Mouse (Mus musculus) spleen, adult 2 months (tissue): ENCODE measurements at regions not wholly inside any gene's neighbourhood (a gene's known extent, or its start where the extent isn't known, plus 50 kb on each side); places are given as distances from the start of the nearest gene placed in this dataset.

Experiments
- DNase-seq, 2 experiments: peaks; one replicate each; pipeline versions ENCODE4 v3.0.0 to v3.0.0-alpha.2; 2012 to 2021; ENCODE audit warnings: low spot score in 2 of 2, low read depth in 1 of 2
- H3K27ac ChIP-seq: fragments of 200-500 bp; 2 replicates; pipeline ENCODE4 v1.5.1; 2012; ENCODE audit warnings: low read length, inconsistent platforms; ENCODE audit not compliant: insufficient read depth
- H3K27me3 ChIP-seq: fragments of 200-500 bp; 2 replicates; pipeline ENCODE4 v1.6.1; 2012; ENCODE audit warnings: mild to moderate bottlenecking, moderate library complexity, low read length, inconsistent platforms; ENCODE audit not compliant: control insufficient read depth, insufficient read depth
- H3K36me3 ChIP-seq: fragments of 200-500 bp; 2 replicates; pipeline ENCODE4 v1.6.1; 2012; ENCODE audit warnings: mild to moderate bottlenecking, low read length, inconsistent platforms; ENCODE audit not compliant: control insufficient read depth, insufficient read depth
- H3K4me1 ChIP-seq: fragments of 200-500 bp; 2 replicates; pipeline ENCODE4 v1.6.1; 2011; ENCODE audit warnings: inconsistent platforms; ENCODE audit not compliant: control insufficient read depth, insufficient read depth, insufficient read length
- H3K4me3 ChIP-seq: fragments of 200-500 bp; 2 replicates; pipeline ENCODE4 v1.5.1; 2011; ENCODE audit warnings: mild to moderate bottlenecking, inconsistent platforms; ENCODE audit not compliant: insufficient read depth, insufficient read length; ENCODE audit errors: extremely low read depth
- CTCF ChIP-seq: fragments of 200-500 bp; IDR thresholded peaks from 2 replicates; pipeline ENCODE4 v1.5.1; 2011; ENCODE audit warnings: mild to moderate bottlenecking, inconsistent platforms; ENCODE audit not compliant: insufficient read depth, insufficient read length, insufficient replicate concordance; ENCODE audit errors: extremely low read depth
- POLR2A ChIP-seq: fragments of 200-500 bp; IDR thresholded peaks from 2 replicates; pipeline ENCODE4 v1.6.1; 2011; ENCODE audit warnings: low read depth, low read length, inconsistent platforms
- WGBS: fragments of 180-500 bp; shearing (Covaris S2); methylation state at CpG from one replicate; pipeline ENCODE4 v1.1.7; 2018; 5-methylcytosine and 5-hydroxymethylcytosine counted together

GRCm38 (mm10) chr15:28081147-28081546 lies 55.5 kb upstream of the Trio start:
- no peak overlapping the region for H3K27ac ChIP-seq
- no peaks in the 10 kb centered on the region for H3K36me3 ChIP-seq
- no peak overlapping the region; the same call in 1 of the 2 replicates for H3K4me3 ChIP-seq
- peak in 1 of 2 experiments; percentile 38 for DNase-seq
- no peaks in the 10 kb centered on the region for H3K4me1 ChIP-seq
- no peaks in the 10 kb centered on the region for H3K27me3 ChIP-seq
- 3% methylated on average over 7 of the region's 7 CpGs for WGBS
- TF ChIP-seq CTCF (no peak), POLR2A (no peak)

- Histone ChIP-seq H3K27ac (no peak overlapping the region), H3K4me1 (no peaks in the 10 kb centered on the region), H3K27me3 (no peaks in the 10 kb centered on the region), H3K4me3 (no peak overlapping the region), H3K36me3 (no peaks in the 10 kb centered on the region)
- WGBS = 89% methylated on average over 5 of the region's 5 CpGs
- TF ChIP-seq CTCF (no peak), POLR2A (no peak)
- DNase-seq = no peak
Observed at GRCm38 (mm10) chr15:28082411-28082810, 56.8 kb upstream of the Trio start.

GRCm38 (mm10) chr15:28105956-28106355 lies 80.3 kb upstream of the Trio start:
- no peaks in the 10 kb centered on the region for H3K4me1 ChIP-seq
- no peak overlapping the region for H3K27ac ChIP-seq
- no peak overlapping the region for H3K4me3 ChIP-seq
- WGBS = 9% methylated on average over 5 of the region's 5 CpGs
- no peaks in the 10 kb centered on the region; the same call in 1 of the 2 replicates for H3K27me3 ChIP-seq
- DNase-seq = no peak
- no peaks in the 10 kb centered on the region for H3K36me3 ChIP-seq
- TF ChIP-seq CTCF (no peak), POLR2A (no peak)

GRCm38 (mm10) chr15:28109916-28110315 lies 84.3 kb upstream of the Trio start:
- no peak overlapping the region for H3K4me3 ChIP-seq
- TF ChIP-seq CTCF (no peak), POLR2A (no peak)
- DNase-seq = no peak
- H3K27me3 ChIP-seq = no peaks in the 10 kb centered on the region; the same call in 1 of the 2 replicates
- no peak overlapping the region for H3K27ac ChIP-seq
- 82% methylated on average over 8 of the region's 8 CpGs for WGBS
- H3K36me3 ChIP-seq = no peaks in the 10 kb centered on the region
- no peaks in the 10 kb centered on the region for H3K4me1 ChIP-seq

GRCm38 (mm10) chr15:28113491-28113890 lies 87.8 kb upstream of the Trio start:
- H3K36me3 ChIP-seq = no peaks in the 10 kb centered on the region
- no peak for DNase-seq
- 85% methylated on average over 4 of the region's 4 CpGs for WGBS
- H3K27ac ChIP-seq = no peak overlapping the region
- H3K4me1 ChIP-seq = no peaks in the 10 kb centered on the region
- H3K27me3 ChIP-seq = no peaks in the 10 kb centered on the region; the same call in 1 of the 2 replicates
- no peak overlapping the region for H3K4me3 ChIP-seq
- no peak for TF ChIP-seq CTCF
- TF ChIP-seq POLR2A = no peak

- TF ChIP-seq CTCF (no peak), POLR2A (no peak)
- H3K27me3 ChIP-seq = no peaks in the 10 kb centered on the region; the same call in 1 of the 2 replicates
- H3K27ac ChIP-seq = no peak overlapping the region
- H3K4me1 ChIP-seq = no peaks in the 10 kb centered on the region
- no peak overlapping the region for H3K4me3 ChIP-seq
- no peaks in the 10 kb centered on the region for H3K36me3 ChIP-seq
- WGBS = 87% methylated on average over 6 of the region's 6 CpGs
- DNase-seq = no peak
Observed at GRCm38 (mm10) chr15:28114180-28114747, 88.6 kb upstream of the Trio start.

- no peak overlapping the region for H3K27ac ChIP-seq
- 80% methylated on average over 3 of the region's 3 CpGs for WGBS
- H3K27me3 ChIP-seq = no peaks in the 10 kb centered on the region
- no peak for TF ChIP-seq CTCF
- no peak for TF ChIP-seq POLR2A
- no peaks in the 10 kb centered on the region for H3K36me3 ChIP-seq
- no peaks in the 10 kb centered on the region for H3K4me1 ChIP-seq
- no peak overlapping the region for H3K4me3 ChIP-seq
- no peak for DNase-seq
Observed at GRCm38 (mm10) chr15:28126846-28127245, 76.7 kb upstream of the Dnah5 start.
